Mouse (Mus musculus) layer of hippocampus, adult 18-20 months (tissue): ENCODE results near the gene F2r. TPM values are rescaled to one million over a fixed set of nuclear protein-coding genes. Genes with fewer than 3 reads are reported as not detected.

Source experiments
- DNase-seq, 2 experiments: peaks; one replicate each; pipeline ENCODE4 v3.0.0; 2022; ENCODE audit warnings: low spot score in 2 of 2
- long read RNA-seq: library from polyadenylated mRNA; stranded (forward); transcript quantifications from one replicate; pipeline ENCODE4 v2.0.0, GENCODE M21; 2021
- total RNA-seq, 2 experiments: library from RNA; stranded (reverse); gene quantifications; 2 replicates each; pipeline ENCODE4 v1.2.3; 2021

Gene F2r
- 1 to 10 TPM; 3.7 to 4.0 TPM for total RNA-seq
- long read RNA-seq, transcript F2r-201 (2 exons, 3,336 nt): major isoform, 9 of 11 reads
- long read RNA-seq, partial matches to known transcripts: 2 of 11 reads
- long read RNA-seq, other reads (novel, unspliced or antisense): 0 of 11 reads

- peak; percentile 19 to 40 for DNase-seq
Observed at GRCm38 (mm10) chr13:95618309-95618712, at the start of gene F2r. Gene F2r (minus strand): TSS chr13:95618487.

DNA sequence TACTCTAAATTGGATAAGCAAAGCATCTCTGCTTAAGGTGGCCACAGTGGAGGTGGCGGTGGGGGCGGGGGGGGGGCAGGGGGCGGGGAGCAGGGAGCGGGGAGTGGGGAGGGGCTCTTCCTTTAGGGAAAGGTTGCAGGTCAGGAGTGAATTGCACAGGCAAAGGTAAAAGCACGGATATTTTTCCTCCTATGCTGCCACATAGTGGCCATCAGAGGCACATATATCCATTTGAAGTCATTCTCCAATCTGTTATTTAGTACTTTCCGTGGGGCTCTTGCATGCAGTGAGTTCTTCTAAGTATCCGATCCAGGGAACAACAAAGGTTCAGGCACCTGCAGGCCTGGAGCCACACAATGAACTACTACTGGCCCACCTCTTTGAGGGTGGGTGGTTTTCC is 49.0 kb upstream of the F2r start:
- DNase-seq: no peak

GRCm38 (mm10) chr13:95665644-95666356 is 47.5 kb upstream of the F2r start:
- peak in 1 of 2 experiments; percentile 55 for DNase-seq

- DNase-seq: no peak
Observed at GRCm38 (mm10) chr13:95663834-95664233, 45.5 kb upstream of the F2r start.

GRCm38 (mm10) chr13:95659432-95659831 is 41.1 kb upstream of the F2r start:
- DNase-seq: no peak

- DNase-seq: no peak
Observed at GRCm38 (mm10) chr13:95657171-95657570, 38.9 kb upstream of the F2r start.

DNA sequence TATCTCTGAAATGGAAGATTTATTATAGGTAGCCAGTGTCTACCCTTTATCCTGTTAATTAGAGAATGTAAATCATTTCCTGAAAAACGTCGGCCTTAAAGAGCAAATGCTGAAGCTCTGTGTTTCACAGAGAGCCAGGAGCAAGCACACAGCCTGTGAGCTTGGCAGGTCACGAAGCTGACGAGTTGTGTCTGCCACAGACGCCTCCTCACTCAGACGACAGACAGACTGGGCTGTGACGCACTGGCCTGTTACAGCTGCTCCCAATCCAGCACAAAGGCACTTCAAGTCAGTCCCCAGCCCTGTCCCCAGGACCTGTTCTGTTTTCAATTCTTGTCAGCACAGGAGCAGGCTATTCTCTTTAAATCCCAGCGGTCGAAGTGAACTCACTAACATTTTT is 37.0 kb upstream of the F2r start:
- peak in 1 of 2 experiments; percentile 37 for DNase-seq

GRCm38 (mm10) chr13:95653696-95654095 is 35.4 kb upstream of the F2r start:
- no peak for DNase-seq

DNA sequence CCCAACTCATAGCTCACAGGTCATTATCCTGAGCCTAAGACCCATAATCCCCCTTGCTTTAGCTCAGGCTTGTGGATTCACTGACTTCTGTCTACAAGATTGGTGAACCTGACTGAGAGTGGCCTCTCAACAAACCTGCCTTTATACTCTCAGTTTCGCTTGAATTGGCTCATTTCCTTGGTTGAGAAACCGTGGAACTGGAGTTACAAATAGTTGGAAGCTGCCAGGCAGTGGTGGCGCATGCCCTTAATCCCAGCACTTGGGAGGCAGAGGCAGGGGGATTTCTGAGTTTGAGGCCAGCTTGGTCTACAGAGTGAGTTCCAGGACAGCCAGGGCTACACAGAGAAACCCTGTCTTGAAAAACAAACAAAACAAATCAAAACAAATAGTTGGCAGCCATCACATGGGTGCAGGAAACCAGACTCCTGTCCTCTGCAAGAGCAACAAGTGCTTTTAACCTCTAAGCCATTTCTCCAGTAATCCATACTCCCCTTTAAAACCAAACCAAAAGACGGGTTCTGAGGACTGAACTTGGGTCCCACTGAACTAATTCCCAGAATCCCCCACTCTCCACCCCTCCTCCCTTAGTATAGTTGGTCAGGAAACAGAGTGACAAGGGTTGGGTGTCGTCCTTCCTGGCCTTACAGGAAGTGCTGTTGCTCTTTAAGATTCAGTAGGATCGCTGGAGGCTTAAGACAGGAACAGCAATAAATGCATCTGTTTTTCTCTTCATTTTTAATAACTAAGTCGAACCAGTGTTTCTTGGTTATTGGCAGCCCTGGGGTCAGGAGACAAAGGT is 33.8 kb upstream of the F2r start:
- DNase-seq: no peak

DNA sequence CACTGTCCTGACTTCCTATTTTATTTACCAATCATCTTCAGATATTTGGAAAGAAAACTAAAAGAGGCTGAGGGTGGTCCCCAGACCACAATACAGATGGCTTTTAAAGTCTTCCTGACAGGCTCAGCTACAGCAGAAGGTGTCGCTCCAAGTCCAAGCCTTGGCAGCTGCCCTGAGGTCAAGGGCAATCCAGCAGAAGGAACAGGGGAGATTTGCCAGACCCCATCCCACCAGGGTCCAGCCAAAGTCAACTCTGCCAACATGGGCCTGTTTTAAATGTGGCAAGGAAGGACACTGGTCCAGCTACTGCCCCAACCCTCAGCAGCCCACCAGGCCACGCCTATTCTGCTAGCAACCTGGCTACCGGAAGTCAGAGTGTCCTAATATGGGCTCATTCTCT is 31.7 kb upstream of the F2r start:
- DNase-seq: no peak

GRCm38 (mm10) chr13:95647248-95647647 is 29.0 kb upstream of the F2r start:
- DNase-seq: no peak

- DNase-seq: no peak
Observed at GRCm38 (mm10) chr13:95646687-95647111, 28.4 kb upstream of the F2r start.

DNA sequence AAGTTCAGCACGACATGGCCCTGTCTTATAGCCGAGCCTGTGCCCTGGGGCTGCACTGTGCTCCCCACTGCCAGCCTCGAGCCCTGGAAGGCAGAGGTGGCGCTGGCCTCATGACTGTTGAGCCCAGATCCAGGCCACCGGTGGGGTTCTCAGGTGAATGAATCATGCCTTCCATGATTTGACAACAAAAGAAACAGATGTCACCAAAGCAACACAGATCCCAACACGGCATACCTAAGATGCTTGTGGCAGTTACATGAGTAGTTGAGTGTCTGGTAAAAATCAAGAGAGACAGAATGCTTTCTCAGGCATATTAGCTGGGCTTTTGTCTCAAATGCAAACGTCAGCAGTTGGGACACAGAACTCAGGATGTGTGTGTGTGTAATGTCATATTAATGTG is 25.5 kb upstream of the F2r start:
- no peak for DNase-seq

DNA sequence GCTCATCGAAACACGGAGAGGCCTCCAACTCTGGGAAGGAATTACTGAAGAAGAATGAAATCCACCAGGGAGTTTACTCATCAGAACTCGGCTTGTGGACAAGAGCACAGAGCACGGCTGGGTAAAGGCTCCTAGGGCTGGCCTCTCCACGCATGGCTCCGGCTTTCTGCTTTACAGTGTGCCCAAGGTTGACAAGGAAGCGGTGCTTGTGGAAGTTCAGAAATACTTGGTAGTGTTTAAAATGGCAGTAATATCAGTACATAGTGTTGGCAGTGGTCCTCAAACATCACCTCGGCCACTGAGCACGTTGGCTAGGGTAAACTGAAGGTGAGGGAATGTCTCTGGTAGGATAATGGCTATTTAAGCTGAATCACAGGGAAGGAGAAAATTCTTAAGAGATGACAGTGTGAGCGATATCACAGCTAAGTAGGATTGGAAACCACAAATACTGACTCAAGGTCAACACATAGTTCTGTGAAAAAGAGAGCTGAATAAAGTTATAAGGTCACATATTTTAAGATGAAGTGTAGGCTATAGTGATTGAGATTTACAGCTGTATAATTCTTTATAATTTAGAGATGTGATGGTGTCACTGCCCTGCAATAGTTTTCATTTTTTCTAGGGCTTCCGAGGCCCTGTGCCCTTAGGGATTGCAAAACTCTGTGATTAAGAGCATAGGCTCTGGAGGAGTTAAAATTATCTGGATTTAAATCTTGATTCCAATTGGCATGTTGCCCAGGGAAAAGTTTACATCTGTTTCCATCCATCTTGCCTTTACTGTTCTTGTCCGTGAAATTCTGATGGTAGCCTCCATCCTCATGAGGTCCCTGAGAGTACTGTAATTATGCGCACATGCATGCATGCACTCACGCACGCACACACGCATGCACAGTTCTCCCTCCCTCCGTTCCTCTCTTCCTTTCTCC is 23.0 kb upstream of the F2r start:
- DNase-seq: no peak

GRCm38 (mm10) chr13:95640408-95640807 is 22.1 kb upstream of the F2r start:
- peak in 1 of 2 experiments; percentile 15 for DNase-seq

DNA sequence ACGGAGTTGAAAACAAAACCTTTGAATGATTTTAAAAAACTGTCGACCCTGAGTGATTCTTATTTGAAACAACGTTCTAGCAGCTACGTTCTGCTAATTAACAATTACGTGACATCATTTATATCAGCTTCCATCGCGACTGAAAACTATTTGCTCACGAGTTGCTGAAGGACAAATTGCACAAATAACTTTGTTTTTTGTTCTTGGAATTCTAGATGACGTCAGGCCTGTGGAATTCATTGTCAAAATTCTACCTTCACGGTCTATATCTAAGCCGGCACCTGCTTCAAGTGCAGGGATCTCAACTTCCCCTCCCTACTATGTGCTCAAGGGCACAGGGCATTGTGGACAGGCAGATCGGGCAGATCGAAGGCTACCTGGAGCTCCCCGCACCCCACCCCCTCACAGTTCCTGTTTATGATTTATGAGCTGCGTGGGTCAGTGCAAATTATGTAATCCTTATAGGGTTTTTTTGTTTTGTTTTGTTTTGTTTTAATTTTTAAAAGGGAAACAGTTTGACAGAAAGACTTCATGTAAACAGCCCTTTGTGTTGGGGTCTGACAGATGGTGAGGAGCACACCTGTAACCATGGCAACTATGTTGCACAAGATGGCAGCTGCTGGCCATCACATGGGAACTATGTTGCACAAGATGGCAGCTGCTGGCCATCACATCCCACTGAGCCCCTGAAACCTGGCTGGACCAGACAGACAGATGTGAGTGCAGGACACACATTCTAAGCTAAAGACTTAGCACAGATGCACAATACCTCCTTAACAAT is 21.2 kb upstream of the F2r start:
- DNase-seq: peak in 1 of 2 experiments; percentile 42

DNA sequence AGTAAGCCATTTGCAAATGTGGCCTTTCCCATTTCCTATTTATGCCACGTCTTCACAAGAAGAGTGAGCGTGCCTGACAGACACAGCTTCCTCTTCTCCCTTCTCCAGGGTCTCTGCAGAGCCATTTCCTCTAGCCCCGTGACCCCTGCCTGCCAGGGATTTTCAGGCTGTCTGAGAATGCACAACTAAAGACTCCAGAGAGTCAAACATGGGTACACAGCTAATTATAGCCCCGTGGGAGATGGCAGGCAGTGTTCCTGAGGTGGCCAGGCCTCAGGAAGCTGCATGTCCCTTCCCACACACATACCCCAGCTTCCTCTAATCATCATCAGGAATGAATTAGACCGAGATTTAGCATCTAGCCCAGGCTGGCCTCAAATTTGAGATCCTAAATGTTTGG is 20.6 kb upstream of the F2r start:
- DNase-seq: peak in 1 of 2 experiments; percentile 30

DNA sequence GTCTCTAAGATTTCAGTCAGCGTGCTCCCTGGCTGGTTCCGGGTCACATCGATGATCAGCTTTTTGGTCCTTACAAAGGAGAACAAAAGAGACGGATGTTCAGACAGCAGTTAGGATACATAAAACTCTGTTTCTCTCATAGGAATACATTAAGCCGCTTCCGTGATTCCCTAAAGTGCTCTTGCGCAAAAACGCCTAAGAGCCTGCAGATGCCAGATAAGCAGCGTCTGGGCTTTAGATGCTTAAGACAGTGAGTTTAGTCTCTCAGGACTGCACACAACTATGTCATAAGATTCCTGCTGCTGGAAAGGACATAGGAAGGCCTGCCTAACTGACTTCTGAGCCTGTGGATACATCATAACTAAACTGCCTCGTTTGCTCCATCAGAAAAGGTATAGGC is 19.4 kb upstream of the F2r start:
- DNase-seq: no peak

- DNase-seq: no peak
Observed at GRCm38 (mm10) chr13:95635301-95635700, 17.0 kb upstream of the F2r start.

GRCm38 (mm10) chr13:95634451-95634850 is 16.2 kb upstream of the F2r start:
- no peak for DNase-seq
